Mouse (Mus musculus) embryonic fibroblast, embryonic 13.5 days (primary cell): ENCODE results near the gene Gm10401. TPM values are rescaled to one million over a fixed set of nuclear protein-coding genes. Genes with fewer than 3 reads are reported as not detected.
A peak's percentile ranks its signal among the peaks of the same experiment; 100 is the strongest.
"Not testable (repeated sequence)": the region's sequence is repeated elsewhere in the genome, so short reads cannot be mapped to it uniquely, and the experiment has no call there.

Experiments used
- H3K27ac ChIP-seq: 2 replicates; pipeline ENCODE4 v1.5.1; 2012; ENCODE audit warnings: low read length, control low read depth, inconsistent platforms; ENCODE audit not compliant: insufficient read depth
- H3K4me1 ChIP-seq: 2 replicates; pipeline ENCODE4 v1.6.1; 2011; ENCODE audit warnings: low read length; ENCODE audit not compliant: control insufficient read depth, insufficient read depth
- H3K4me3 ChIP-seq: 2 replicates; pipeline ENCODE4 v1.5.1; 2011; ENCODE audit warnings: mild to moderate bottlenecking, control low read depth, low read length; ENCODE audit not compliant: insufficient read depth
- CTCF ChIP-seq: IDR thresholded peaks from 2 replicates; pipeline ENCODE4 v1.5.1; 2011; ENCODE audit warnings: mild to moderate bottlenecking, control low read depth, low read length, moderate library complexity, borderline replicate concordance; ENCODE audit not compliant: insufficient read depth
- POLR2A ChIP-seq: IDR thresholded peaks from 2 replicates; pipeline ENCODE4 v1.6.1; 2011; ENCODE audit warnings: low read depth, mild to moderate bottlenecking, control low read depth, low read length, moderate library complexity
- polyA plus RNA-seq: library from polyadenylated mRNA; stranded (reverse); fragments of >200 nt; gene quantifications from 2 replicates; pipeline ENCODE4 v1.2.4, GENCODE M21; 2011; ENCODE audit warnings: low read depth; ENCODE audit not compliant: missing spikeins, insufficient read length

The Gm10401 gene
- polyA plus RNA-seq, 1 experiment, result not detected

DNA sequence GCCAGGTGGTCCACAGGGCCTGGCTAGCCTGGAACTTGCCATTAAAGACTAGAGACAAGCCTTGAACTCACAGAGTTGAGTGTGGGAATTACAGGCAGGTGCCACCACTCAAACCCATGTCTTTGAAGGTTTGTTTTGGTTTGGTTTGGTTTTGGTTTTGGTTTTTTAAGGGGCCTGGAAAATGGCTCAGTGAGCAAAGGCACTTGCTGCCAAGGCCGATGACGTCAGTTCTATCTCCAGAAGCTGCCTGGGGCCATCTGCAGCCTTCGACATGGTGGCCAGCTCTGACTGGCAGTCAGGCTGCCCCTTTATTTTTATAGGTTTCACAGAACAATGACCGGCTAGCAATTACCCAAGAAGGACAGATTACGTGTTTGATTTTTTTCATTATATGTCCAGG, 22.9 kb upstream of the Gm10401 start:
- H3K27ac ChIP-seq, result no peak overlapping the region
- peaks cover 4% of the 10 kb centered on the region; the same call in 1 of the 2 replicates for H3K4me1 ChIP-seq
- TF ChIP-seq CTCF, result no peak
- TF ChIP-seq POLR2A, result no peak
- H3K4me3 ChIP-seq, result no peak overlapping the region

DNA sequence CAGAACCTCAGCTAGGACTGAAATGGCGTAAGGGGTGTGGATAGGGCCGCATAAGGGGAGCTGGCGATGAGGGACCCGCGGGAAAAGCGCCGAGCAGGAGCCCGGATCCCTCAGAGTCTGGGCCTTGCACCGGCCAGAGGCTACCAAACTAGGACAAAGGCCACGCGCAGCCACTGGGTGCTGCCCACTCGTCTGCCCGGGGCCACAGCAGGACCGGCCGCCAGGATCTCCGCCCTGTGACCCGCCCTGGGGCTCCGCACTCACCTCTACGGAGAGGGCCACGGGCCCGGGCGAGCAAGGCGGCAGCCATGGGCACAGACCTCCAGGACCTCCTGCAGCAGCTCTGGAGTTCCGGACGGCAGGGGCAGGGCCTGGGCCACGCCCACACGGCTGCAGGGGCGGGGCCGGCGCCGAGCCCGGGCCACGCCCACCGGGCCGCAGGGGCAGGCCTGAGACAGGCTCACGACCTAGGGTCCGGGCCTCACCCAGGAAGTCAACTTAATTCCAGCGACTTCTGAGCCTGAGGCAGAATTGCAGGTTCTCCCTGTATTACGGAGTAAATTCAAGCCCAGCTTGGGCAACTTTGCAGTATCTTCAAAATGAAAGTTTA, 21.0 kb upstream of the Gm10401 start, which contains the start of gene Acads:
TSS of gene Acads (minus strand) at position 386 of the 610 bp plus-strand sequence.
- no peak for TF ChIP-seq CTCF
- peak; percentile 87 for TF ChIP-seq POLR2A
- Histone ChIP-seq H3K27ac (peak within 1 kb of the TSS; percentile 22; the same call in 1 of the 2 replicates), H3K4me3 (peak within 1 kb of the TSS; percentile 96), H3K4me1 (no peaks in the 10 kb centered on the region; the same call in 1 of the 2 replicates)

GRCm38 (mm10) chr5:115117467-115117866, 19.4 kb upstream of the Gm10401 start:
- Histone ChIP-seq H3K4me1 (no peaks in the 10 kb centered on the region; the same call in 1 of the 2 replicates), H3K27ac (no peak overlapping the region), H3K4me3 (no peak overlapping the region)
- no peak for TF ChIP-seq POLR2A
- TF ChIP-seq CTCF, result no peak

DNA sequence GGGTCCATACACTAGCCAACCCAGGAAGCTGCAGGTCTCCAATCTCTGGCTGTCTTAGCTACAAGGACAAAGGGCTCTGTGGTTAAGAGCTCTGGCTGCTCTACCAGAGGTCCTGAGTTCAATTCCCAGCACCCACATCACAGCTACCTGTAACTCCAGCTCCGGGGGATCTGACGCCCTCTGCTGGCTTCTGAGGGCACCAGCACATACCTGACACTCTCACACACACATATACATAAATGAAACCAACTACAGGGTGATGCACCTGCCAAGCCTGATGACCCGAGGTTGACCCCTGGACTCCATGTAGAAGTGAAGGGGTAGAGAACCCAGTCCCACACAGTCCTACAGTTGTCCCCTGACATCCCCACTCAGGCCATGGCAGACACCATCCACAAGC, 18.3 kb upstream of the Gm10401 start:
- Histone ChIP-seq H3K27ac (no peak overlapping the region), H3K4me3 (no peak overlapping the region), H3K4me1 (no peaks in the 10 kb centered on the region; the same call in 1 of the 2 replicates)
- no peak for TF ChIP-seq POLR2A
- TF ChIP-seq CTCF, result no peak

DNA sequence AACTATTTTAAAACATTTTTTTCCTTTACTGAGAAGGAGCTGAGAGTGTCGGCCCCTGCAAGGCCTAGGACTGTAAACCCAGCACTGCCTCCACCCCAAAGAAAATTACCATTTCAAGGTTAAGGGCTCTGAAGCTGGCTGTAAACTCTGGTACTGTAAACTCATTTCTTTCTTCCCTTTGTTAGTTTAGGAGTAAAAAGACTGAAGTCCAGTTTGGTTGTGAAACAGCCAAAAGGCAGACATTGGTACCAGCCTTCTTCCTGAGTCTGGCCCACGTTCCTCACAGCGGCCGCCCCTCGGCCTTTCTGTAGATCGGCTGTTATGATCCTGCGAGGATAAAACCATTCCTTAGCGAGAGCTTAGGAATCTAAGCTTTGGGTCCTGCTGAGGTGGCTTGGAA, 16.4 kb upstream of the Gm10401 start:
- Histone ChIP-seq H3K4me1 (no peaks in the 10 kb centered on the region; the same call in 1 of the 2 replicates), H3K27ac (no peak overlapping the region), H3K4me3 (no peak overlapping the region)
- TF ChIP-seq CTCF (no peak), POLR2A (no peak)

DNA sequence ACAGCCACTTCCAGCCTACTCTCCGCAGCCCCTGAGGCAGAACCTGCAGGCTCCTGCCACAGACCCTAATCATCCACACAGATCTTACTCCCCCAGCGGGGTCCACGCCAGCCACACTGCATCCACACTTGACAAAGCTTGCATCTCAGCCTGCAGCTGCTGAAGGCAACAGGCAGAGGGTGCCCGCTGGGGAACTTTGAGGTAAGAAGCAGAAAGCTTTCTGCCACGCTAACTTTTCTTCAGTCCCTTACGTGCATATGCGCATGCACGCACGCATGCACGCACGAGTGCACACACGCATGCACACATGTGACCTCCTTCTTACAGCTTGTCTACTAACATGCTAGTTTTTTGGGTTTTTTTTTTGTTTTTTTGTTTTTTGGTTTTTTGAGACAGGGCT, 15.1 kb upstream of the Gm10401 start:
- TF ChIP-seq CTCF, result no peak
- TF ChIP-seq POLR2A, result no peak
- Histone ChIP-seq H3K27ac (no peak overlapping the region), H3K4me1 (no peaks in the 10 kb centered on the region), H3K4me3 (no peak overlapping the region)

DNA sequence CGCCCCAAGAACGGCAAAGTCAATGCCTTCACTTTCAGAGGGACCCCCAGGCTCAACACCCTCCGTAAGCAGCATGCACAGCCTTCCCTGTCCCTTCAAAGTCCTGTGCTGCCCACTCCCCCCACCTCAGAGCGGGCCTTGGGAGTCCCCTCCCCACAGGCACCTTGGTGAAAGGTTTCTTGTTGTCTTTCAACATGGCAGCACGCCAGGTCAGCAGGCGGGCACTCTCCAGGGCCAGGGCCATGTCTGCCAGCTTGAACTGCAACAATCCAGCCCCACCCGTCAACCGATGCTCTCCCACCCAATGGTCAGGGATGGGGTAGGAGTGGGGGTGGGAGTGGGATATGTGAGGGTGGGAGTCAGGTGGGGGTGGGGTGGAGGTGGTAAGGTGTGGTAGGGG, 13.1 kb upstream of the Gm10401 start:
- Histone ChIP-seq H3K27ac (no peak overlapping the region), H3K4me1 (no peaks in the 10 kb centered on the region), H3K4me3 (no peak overlapping the region)
- TF ChIP-seq CTCF (no peak), POLR2A (no peak)

GRCm38 (mm10) chr5:115103253-115103652, 5.2 kb upstream of the Gm10401 start:
- not testable (repeated sequence) for H3K4me3 ChIP-seq, H3K4me1 ChIP-seq, H3K27ac ChIP-seq

- no peak for TF ChIP-seq POLR2A
- no peak for TF ChIP-seq CTCF
- Histone ChIP-seq H3K4me1 (no peaks in the 10 kb centered on the region), H3K4me3 (no peak overlapping the region), H3K27ac (no peak overlapping the region)
These were observed 4.1 kb upstream of the Gm10401 start for GRCm38 (mm10) chr5:115102231-115102630.

DNA sequence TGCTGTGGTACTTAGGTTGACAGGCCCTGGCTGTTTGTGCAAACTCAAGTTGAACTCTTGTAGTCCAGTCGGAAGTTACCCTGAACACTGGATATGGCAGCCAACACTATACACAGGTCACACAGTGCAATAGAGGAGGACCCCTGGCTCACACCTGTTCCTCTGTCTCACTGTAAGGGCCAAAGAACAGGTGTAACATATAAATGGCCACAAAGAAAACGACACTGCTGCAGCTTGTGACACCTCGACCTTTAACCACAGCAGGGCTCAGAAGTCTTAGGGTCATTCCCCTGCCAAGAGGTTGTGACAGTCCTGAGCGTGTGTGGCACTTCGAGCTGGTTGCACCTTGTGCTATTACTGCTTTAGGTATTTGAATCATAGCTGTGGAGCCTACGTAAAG, 2.4 kb upstream of the Gm10401 start:
- TF ChIP-seq CTCF, result no peak
- no peak for TF ChIP-seq POLR2A
- H3K4me3 ChIP-seq, result no peak overlapping the region
- H3K4me1 ChIP-seq, result no peaks in the 10 kb centered on the region
- no peak overlapping the region for H3K27ac ChIP-seq
